Mouse (Mus musculus): ENCODE measurements at regions not wholly inside any gene's neighbourhood (a gene's known extent, or its start where the extent isn't known, plus 50 kb on each side); places are given as distances from the start of the nearest gene placed in this dataset.

DNA sequence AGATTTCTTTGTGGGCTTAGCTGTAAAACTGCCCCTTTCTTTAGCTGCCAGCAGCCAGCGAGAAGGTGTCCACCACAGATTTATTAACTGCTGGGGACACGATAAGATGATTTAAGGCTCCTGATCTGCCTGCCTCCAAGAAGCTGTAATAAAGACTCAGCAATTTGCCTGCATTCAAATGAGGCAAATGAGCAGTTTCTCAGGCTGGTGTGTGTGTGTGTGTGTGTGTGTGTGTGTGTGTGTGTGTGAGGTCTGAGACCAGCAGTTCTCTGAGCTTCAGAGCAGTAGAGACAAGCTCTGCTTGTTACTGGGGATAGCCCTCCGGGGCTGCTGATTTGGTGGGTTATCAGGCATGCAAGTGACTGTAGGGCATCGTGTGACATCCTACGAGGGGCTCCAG, 139.2 kb upstream of the Lrfn2 start:
- no peak for DNase-seq
- Histone ChIP-seq H3K9ac (ENCODE audit: low read depth, low read length) (no peak overlapping the region), H3K36me3 (ENCODE audit: control insufficient read depth, insufficient read depth, low read length) (no peaks in the 10 kb centered on the region), H3K79me2 (replicated peaks; ENCODE audit: control insufficient read depth, insufficient read depth, low read length) (no peaks in the 10 kb centered on the region), H3K4me1 (ENCODE audit: control insufficient read depth, insufficient read depth, low read length) (no peaks in the 10 kb centered on the region), H3K27me3 (ENCODE audit: control insufficient read depth, insufficient read depth, low read length) (no peaks in the 10 kb centered on the region), H3K27ac (no peak overlapping the region), H3K4me3 (no peak overlapping the region)
- WGBS = 56% methylated on average over 5 of the region's 5 CpGs
- TF ChIP-seq EP300 (IDR thresholded peaks at IDR 0.05; ENCODE audit: insufficient read depth, low read depth, low read length) = no peak
- no peak for TF ChIP-seq POLR2A (IDR thresholded peaks at IDR 0.05; ENCODE audit: insufficient read depth, low read depth, low read length)
- no peak for TF ChIP-seq CTCF (IDR thresholded peaks at IDR 0.05)
- intact Hi-C loops (cut with DNase I) = no loop called here

DNA sequence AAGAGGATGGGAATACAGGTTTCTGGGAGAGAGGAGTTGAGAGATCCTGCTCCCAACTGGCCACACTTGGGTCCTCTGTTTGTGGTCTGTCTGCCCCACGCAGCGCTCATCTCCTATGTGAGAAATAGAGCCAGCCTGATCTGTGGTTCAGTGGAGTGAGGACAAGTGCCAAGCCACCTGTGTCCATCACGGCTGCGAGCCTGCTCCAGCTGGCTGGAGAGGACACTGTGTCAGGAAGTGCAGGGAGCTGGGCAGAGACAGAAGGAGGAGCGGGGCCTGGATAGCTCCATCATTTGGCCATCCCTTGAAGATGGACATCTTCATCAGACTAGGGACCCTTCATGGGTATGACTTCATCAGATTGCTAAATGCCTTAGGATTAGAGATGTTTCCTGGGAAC, 136.4 kb upstream of the Lrfn2 start:
- no peaks in the 10 kb centered on the region for H3K79me2 ChIP-seq (replicated peaks; ENCODE audit: control insufficient read depth, insufficient read depth, low read length)
- H3K36me3 ChIP-seq (ENCODE audit: control insufficient read depth, insufficient read depth, low read length) = no peaks in the 10 kb centered on the region
- no peak overlapping the region for H3K9ac ChIP-seq (ENCODE audit: low read depth, low read length)
- no peaks in the 10 kb centered on the region for H3K4me1 ChIP-seq (ENCODE audit: control insufficient read depth, insufficient read depth, low read length)
- 83% methylated on average over 5 of the region's 5 CpGs for WGBS
- DNase-seq = no peak
- intact Hi-C loops (cut with DNase I) = no loop called here
- H3K27ac ChIP-seq = no peak overlapping the region
- no peak for TF ChIP-seq EP300 (IDR thresholded peaks at IDR 0.05; ENCODE audit: insufficient read depth, low read depth, low read length)
- TF ChIP-seq CTCF (IDR thresholded peaks at IDR 0.05) = no peak
- no peak for TF ChIP-seq POLR2A (IDR thresholded peaks at IDR 0.05; ENCODE audit: insufficient read depth, low read depth, low read length)
- H3K27me3 ChIP-seq (ENCODE audit: control insufficient read depth, insufficient read depth, low read length) = no peaks in the 10 kb centered on the region
- no peak overlapping the region for H3K4me3 ChIP-seq

DNA sequence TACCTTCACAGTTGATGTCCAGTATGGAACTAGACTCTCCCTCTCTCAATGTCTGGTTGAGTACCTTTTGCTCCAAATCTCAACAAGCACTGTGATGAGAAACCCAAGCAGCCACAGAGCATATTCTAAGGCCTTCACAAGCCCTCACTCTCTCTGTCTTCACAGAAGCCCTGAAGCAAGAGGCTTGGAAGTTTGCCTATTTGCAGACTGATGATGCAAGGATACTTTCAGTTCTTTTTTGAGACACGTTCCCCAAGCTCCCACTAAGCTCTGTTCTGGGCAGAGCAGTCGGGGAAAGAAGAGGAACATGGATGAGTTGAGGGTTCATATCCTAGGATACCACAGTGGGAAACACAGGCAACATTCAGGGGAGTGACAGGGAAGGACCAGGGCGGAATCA, 134.0 kb upstream of the Lrfn2 start:
- 47% methylated on average over 3 of the region's 3 CpGs for WGBS
- intact Hi-C loops (cut with DNase I) = no loop called here
- DNase-seq = no peak
- Histone ChIP-seq H3K36me3 (ENCODE audit: control insufficient read depth, insufficient read depth, low read length) (no peaks in the 10 kb centered on the region), H3K27ac (no peak overlapping the region), H3K27me3 (ENCODE audit: control insufficient read depth, insufficient read depth, low read length) (no peaks in the 10 kb centered on the region; the same call in 1 of the 2 replicates), H3K79me2 (replicated peaks; ENCODE audit: control insufficient read depth, insufficient read depth, low read length) (no peaks in the 10 kb centered on the region), H3K4me1 (ENCODE audit: control insufficient read depth, insufficient read depth, low read length) (no peaks in the 10 kb centered on the region), H3K9ac (ENCODE audit: low read depth, low read length) (no peak overlapping the region), H3K4me3 (no peak overlapping the region)
- TF ChIP-seq CTCF (IDR thresholded peaks at IDR 0.05) = no peak
- TF ChIP-seq POLR2A (IDR thresholded peaks at IDR 0.05; ENCODE audit: insufficient read depth, low read depth, low read length) = no peak
- no peak for TF ChIP-seq EP300 (IDR thresholded peaks at IDR 0.05; ENCODE audit: insufficient read depth, low read depth, low read length)

DNA sequence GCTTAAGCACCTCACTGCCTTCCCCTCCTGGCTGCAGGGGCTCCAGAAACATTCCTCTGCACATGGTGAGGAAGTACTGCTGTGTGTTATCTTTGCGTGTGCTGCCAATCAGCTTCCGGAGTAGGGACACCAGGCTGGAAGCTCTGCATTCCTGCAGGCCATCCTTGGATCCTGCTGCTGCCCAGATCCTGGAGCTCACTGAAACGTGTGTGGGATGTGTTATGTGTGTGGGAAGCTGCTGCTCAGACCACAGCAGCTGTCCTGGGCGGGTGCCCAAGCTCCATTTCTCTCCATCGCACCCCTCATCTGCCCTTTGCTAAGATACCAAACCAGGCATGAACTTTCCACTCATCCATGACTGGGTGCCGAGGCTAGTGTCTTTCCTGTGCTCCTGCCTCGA, 129.5 kb upstream of the Lrfn2 start:
- intact Hi-C loops (cut with DNase I) = no loop called here

DNA sequence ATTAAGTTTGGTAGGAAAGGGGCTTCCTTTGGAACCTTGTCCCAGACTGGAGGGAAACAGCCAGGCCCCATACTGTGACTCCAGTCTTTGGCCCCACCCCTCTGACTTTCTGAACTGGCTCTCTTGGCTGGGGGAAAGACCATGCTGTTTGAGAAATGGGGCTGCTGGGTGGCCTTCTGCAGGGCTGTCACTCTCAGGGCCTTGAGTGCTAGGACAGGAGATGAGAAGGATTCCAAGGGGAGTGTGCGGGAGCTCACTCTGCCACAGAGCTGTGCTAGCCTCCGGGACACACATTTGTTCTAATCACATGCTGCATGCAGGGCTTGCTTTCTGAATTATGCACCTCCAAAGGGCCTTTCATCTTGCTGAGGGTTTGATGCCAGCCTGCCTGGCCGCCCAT, 124.3 kb upstream of the Lrfn2 start:
- Histone ChIP-seq H3K27ac (no peak overlapping the region), H3K4me1 (ENCODE audit: control insufficient read depth, insufficient read depth, low read length) (no peaks in the 10 kb centered on the region), H3K9ac (ENCODE audit: low read depth, low read length) (no peak overlapping the region), H3K79me2 (replicated peaks; ENCODE audit: control insufficient read depth, insufficient read depth, low read length) (no peaks in the 10 kb centered on the region), H3K4me3 (no peak overlapping the region), H3K36me3 (ENCODE audit: control insufficient read depth, insufficient read depth, low read length) (no peaks in the 10 kb centered on the region), H3K27me3 (ENCODE audit: control insufficient read depth, insufficient read depth, low read length) (no peaks in the 10 kb centered on the region; the same call in 1 of the 2 replicates)
- no peak for TF ChIP-seq EP300 (IDR thresholded peaks at IDR 0.05; ENCODE audit: insufficient read depth, low read depth, low read length)
- TF ChIP-seq POLR2A (IDR thresholded peaks at IDR 0.05; ENCODE audit: insufficient read depth, low read depth, low read length) = no peak
- no peak for TF ChIP-seq CTCF (IDR thresholded peaks at IDR 0.05)
- 72% methylated on average over 3 of the region's 3 CpGs for WGBS
- intact Hi-C loops (cut with DNase I) = no loop called here
- no peak for DNase-seq

More for the DNA sequence above, 129.5 kb upstream of the Lrfn2 start:
- no peaks in the 10 kb centered on the region for H3K79me2 ChIP-seq (replicated peaks; ENCODE audit: control insufficient read depth, insufficient read depth, low read length)
- H3K36me3 ChIP-seq (ENCODE audit: control insufficient read depth, insufficient read depth, low read length) = no peaks in the 10 kb centered on the region
- no peak overlapping the region for H3K4me3 ChIP-seq
- 34% methylated on average over 7 of the region's 7 CpGs for WGBS
- DNase-seq = no peak
- H3K4me1 ChIP-seq (ENCODE audit: control insufficient read depth, insufficient read depth, low read length) = no peaks in the 10 kb centered on the region
- TF ChIP-seq EP300 (IDR thresholded peaks at IDR 0.05; ENCODE audit: insufficient read depth, low read depth, low read length) = no peak
- no peak for TF ChIP-seq CTCF (IDR thresholded peaks at IDR 0.05)
- no peak for TF ChIP-seq POLR2A (IDR thresholded peaks at IDR 0.05; ENCODE audit: insufficient read depth, low read depth, low read length)
- H3K27ac ChIP-seq = no peak overlapping the region
- no peaks in the 10 kb centered on the region; the same call in 1 of the 2 replicates for H3K27me3 ChIP-seq (ENCODE audit: control insufficient read depth, insufficient read depth, low read length)
- no peak overlapping the region for H3K9ac ChIP-seq (ENCODE audit: low read depth, low read length)

DNA sequence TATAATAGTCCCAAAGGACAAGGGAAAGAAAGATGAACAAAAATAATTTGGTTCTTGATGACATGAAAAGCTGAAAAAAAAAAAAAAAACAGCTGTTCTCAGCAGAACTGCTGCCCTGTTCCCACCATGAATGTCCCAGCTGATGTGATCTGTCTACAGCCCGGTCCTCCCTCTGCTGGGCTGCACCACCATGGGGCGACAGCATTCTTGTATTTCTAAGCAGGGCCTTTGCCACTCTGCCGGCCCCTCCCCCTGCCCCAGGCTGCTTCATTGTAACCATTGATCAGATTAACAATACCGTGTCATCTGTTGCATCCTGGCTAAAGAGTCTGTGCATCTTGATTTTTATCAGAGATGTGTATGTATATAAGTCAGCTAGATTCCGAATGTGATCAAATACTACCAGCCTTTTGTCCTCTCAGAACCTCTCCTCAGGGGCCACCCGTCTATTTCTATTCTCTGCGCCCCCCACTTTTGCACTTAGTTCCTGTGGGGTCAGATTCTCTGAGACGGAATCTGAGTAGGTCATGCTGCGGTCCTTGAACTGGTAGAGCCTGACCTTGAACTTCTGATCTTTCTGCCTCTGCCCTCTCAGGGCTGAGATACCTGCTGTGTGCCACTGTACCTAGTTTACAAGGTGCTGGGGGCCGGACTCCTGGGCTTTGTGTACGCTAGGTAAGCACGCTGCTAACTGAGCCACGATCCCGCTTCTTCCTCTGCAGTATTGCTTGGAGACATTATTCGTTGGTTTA, 117.2 kb upstream of the Lrfn2 start:
- Histone ChIP-seq H3K79me2 (replicated peaks; ENCODE audit: control insufficient read depth, insufficient read depth, low read length) (no peaks in the 10 kb centered on the region), H3K4me3 (no peak overlapping the region), H3K9ac (ENCODE audit: low read depth, low read length) (no peak overlapping the region), H3K27me3 (ENCODE audit: control insufficient read depth, insufficient read depth, low read length) (no peaks in the 10 kb centered on the region), H3K27ac (no peak overlapping the region), H3K4me1 (ENCODE audit: control insufficient read depth, insufficient read depth, low read length) (0 out of 2 replicates have a peak, but pooled peaks cover 2% of the 10 kb centered on the region), H3K36me3 (ENCODE audit: control insufficient read depth, insufficient read depth, low read length) (no peaks in the 10 kb centered on the region)
- intact Hi-C loops (cut with DNase I) = no loop called here
- TF ChIP-seq CTCF (IDR thresholded peaks at IDR 0.05) (no peak), POLR2A (IDR thresholded peaks at IDR 0.05; ENCODE audit: insufficient read depth, low read depth, low read length) (no peak), EP300 (IDR thresholded peaks at IDR 0.05; ENCODE audit: insufficient read depth, low read depth, low read length) (no peak)
- WGBS = 70% methylated on average over 15 of the region's 15 CpGs
- no peak for DNase-seq

All from heart, adult 2 months (tissue).